Mouse (Mus musculus): ENCODE data around the gene Pla2g6. TPM values are rescaled to one million over a fixed set of nuclear protein-coding genes. Genes with fewer than 3 reads are reported as not detected.

The Pla2g6 gene
- total RNA-seq, 2 experiments from 2014 or later: 11.5 to 15.7 TPM

DNA sequence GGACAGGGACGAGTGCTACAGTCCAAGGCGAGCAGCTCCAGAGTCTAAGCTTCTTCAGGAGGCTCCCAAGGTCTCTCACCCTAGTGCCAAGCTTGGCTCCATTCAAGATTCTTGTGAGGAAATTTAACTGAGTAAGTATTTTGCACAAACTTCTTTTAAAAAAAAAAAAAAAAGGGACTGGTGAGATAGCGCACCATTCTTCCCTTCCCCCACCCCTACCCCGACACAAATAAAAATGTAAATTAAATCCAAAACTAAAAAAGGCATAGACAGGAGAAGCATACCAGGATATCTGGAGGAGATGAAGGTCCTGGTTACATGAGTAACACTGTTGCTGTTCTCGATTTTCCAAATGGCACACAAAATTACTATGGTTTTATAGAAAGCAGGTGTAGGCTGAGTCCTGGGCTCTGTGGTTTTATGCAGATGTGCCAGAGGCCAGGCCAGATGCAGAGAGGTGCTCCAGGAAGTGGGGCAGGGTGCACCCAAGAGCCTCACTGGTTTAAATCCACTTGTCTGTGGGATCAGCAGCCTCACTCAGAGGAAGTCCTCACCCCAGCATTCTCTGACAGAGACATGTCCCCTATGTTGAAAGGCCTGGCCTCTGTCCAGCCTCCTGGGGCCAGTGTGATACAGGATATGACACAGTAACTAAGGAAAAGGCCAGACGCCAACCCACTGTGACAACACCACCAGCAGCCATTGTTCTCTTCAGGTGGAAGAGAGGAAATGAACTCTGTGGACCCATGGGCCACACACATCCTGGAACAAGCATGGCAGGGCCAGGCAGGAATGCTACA is 5.0 kb downstream of the Pla2g6 start:
- DNase-seq (ENCODE audit: low spot score in 2 of 2): peak in 1 of 2 experiments; percentile 62

- no peak for DNase-seq (ENCODE audit: low spot score in 2 of 2)
Observed at GRCm38 (mm10) chr15:79322281-79322990, 5.8 kb downstream of the Pla2g6 start.

- DNase-seq (ENCODE audit: low spot score in 2 of 2): no peak
Observed at GRCm38 (mm10) chr15:79321733-79322190, 6.4 kb downstream of the Pla2g6 start.

GRCm38 (mm10) chr15:79313848-79314369 is 14.3 kb downstream of the Pla2g6 start:
- no peak for DNase-seq (ENCODE audit: low spot score in 2 of 2)

- no peak for DNase-seq (ENCODE audit: low spot score in 2 of 2)
Observed at GRCm38 (mm10) chr15:79307861-79308260, 20.3 kb downstream of the Pla2g6 start.

DNA sequence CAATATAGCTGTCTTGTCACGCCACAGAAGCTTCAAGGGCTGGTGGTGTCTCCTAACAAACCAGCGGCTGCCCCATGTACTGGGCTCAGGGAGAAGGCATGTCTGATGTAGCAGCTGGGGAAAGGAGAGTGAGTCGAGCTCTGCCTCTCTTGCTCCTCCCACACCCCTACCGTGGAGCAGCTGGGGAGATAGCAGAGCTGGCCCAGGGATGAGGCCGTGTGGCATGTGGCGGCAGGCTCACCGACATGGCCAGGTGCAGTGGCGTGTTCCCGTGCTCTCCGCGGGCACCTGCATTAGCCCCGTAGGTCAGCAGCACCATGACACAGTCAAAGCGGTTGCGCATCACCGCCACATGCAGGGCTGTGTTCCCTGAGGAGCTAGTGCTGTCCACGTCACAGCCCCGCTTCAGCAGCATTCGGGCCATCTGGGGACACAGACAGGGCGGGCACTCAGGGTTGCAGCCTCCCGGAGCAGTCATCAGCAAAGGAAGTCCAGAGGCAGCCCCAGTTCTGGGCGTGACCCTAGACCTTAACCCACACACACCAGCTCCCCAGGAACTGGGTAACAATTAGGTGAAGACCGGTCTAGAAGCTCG is 22.1 kb downstream of the Pla2g6 start:
- DNase-seq (ENCODE audit: low spot score in 2 of 2): no peak

- no peak for DNase-seq (ENCODE audit: low spot score in 2 of 2)
Observed at GRCm38 (mm10) chr15:79304832-79305231, 23.4 kb downstream of the Pla2g6 start.

- DNase-seq (ENCODE audit: low spot score in 2 of 2): no peak
Observed at GRCm38 (mm10) chr15:79303725-79304124, 24.5 kb downstream of the Pla2g6 start.

DNA sequence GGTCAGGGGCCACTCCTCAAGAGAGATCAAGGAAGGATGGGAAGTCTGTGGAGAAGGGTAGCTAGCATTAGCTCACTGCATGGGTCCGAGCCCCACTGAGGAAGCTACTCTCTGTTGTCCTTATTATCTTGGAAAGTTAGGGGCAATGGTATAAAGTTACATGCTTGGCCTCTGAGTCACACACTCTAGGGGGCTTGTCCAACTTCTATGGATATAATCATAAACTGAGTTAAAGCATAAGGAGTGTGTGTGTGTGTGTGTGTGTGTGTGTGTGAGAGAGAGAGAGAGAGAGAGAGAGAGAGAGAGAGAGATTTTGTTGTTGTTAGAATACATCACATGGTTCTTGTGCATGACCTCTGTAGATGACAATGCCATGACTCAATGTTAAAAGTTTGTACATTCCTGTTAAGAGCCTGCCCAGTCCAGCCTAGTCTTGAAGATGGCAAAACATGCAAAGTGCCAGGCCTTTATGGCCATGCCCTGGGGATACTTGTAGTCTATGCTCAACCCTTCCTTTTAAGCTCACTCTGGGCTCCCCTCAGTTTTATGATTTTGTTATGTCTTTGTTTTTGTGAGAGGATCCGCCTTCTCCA is 28.5 kb downstream of the Pla2g6 start:
- no peak for DNase-seq (ENCODE audit: low spot score in 2 of 2)

DNA sequence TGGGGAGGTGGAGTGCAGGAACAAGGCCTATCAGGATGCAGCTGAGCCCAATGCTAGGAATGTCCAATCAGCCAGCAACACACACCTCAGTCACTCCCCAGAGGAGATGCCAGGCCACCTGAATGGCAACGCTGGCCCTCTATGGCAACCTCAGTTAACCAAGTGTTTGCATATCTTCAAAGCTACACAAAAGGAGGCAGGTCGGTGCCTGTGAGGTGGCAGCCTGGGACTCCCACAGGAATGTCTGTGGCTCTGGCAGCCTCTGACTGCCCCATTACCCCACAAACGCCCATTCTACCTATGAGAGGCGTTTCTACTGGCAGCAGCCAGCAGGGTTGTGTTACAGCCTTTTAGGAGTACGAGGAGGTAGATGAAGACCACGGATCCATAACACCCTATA is 29.6 kb downstream of the Pla2g6 start:
- no peak for DNase-seq (ENCODE audit: low spot score in 2 of 2)

DNA sequence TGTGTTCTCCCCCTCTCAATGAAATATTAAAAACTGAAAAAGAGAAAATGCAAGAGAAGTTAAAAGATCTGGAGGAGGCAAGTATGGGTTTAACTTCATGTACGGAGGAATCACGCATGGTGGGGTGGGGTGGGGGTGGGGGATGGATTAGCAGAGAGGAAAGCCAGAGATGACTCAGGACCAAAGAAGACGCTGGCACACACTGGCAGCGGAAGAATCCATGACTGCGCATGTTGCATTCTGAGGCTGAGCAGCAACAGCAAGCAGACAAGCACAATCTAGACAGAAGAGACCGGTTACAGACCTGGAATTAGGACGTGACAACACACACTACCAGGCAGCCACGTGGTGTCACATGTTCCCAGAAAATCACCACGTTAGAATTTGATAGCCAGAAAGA is 35.4 kb downstream of the Pla2g6 start:
- no peak for DNase-seq (ENCODE audit: low spot score in 2 of 2)

DNA sequence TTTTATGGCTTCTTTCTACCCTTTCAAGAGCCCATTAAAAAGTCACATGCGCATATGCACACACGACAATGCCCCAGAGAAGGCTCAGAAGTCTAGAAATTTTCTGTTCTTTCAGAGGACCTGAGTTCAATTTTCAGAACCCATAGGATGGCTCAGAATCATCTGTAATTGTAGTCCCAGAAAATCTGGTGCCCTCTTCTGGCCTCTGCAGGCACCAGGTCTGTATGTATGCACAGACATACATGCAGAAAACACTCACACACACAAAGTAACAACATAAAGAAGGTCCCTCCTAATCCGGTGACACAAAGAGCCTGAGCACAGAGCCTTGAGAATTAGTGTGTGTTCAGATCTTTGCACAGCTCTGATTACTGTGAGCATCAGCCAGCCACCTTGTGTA is 37.9 kb downstream of the Pla2g6 start:
- no peak for DNase-seq (ENCODE audit: low spot score in 2 of 2)

DNA sequence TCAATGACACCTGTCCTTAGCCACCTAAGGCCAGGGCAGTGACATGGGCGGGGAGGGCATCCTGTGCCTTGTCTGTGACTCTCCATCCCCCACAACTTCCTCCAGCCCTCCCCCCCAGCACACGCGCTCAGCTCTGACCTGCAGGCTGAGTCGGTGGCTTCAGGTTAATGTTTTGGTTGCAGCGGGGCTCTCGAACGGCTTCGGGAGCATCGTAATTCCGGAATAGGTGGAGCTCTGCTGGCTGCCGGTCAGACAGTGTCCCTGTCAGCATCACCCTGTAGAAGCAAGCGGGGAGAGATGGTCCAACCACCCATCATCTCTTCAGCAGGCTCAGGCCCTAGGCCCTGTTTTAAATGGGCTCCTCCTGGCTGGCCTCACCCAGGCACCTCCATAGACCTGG is 38.7 kb downstream of the Pla2g6 start:
- no peak for DNase-seq (ENCODE audit: low spot score in 2 of 2)

DNA sequence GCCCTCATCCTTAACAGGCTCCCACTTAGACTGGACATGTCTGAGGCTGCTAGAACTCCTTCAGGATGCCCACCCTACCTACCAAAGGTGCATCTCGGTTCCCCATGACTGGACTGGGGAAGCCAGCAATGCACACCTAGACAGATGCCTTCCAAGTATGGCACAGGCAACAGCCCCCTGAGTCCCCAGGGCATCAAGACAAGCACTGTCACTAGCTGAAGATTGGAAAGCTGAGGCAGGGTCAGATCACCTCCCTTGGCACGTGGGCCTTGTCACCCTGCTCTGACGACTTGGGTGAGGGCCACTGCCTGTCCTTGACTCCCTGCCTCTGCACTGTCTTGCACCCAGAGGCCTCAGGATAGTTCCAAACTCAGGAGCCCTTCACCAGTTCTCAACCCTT is 39.8 kb downstream of the Pla2g6 start:
- no peak for DNase-seq (ENCODE audit: low spot score in 2 of 2)

- no peak for DNase-seq (ENCODE audit: low spot score in 2 of 2)
Observed at GRCm38 (mm10) chr15:79287091-79287490, 41.1 kb downstream of the Pla2g6 start.

GRCm38 (mm10) chr15:79286141-79286540 is 42.0 kb downstream of the Pla2g6 start:
- DNase-seq (ENCODE audit: low spot score in 2 of 2): no peak

DNA sequence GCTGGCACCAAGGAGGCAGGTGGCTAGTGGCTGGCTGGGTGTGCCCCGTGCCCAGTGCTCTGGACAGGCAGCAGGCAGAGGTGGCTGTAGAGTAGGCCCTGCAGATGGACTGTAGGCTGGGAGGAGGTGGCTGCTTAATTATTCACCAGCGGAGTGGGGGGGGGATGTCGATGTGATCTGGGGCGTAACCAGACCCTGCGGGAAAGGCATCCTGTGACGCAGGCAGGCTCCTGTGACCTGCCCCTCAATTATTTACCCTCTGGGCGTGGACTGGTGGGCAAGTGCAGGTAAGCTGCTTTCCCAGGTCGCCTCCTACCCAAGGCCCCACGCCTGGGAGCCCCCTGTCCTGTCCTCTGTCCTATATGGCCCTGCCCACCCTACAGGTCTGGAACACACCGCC is 42.8 kb downstream of the Pla2g6 start, which contains the start of gene Baiap2l2:
Baiap2l2 (minus strand) TSS at position 139 of the 400 bp plus-strand sequence.
- no peak for DNase-seq (ENCODE audit: low spot score in 2 of 2)

- DNase-seq (ENCODE audit: low spot score in 2 of 2): no peak
Observed at GRCm38 (mm10) chr15:79283371-79283770, 44.8 kb downstream of the Pla2g6 start.

GRCm38 (mm10) chr15:79282434-79282833 is 45.8 kb downstream of the Pla2g6 start:
- no peak for DNase-seq (ENCODE audit: low spot score in 2 of 2)

DNA sequence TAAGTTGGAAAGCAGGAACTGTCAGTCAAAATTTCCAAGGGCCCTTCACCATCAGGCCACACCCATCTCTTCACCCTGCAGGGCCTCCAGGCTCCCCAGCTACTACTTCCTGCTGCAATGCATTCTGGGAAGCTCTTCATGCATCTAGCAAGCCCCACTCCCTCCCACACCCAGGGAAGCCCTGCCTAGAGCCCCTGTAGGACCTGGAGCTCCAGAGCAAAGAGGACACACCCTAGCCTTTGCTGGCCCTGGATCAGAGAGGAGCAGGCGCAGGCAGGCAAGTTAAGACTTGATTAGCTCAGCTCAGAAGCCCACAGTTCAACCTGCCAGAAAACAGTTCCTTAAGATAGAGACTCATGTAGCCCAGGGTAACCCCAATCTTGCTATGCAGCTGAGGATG is 46.8 kb downstream of the Pla2g6 start:
- DNase-seq (ENCODE audit: low spot score in 2 of 2): no peak

DNA sequence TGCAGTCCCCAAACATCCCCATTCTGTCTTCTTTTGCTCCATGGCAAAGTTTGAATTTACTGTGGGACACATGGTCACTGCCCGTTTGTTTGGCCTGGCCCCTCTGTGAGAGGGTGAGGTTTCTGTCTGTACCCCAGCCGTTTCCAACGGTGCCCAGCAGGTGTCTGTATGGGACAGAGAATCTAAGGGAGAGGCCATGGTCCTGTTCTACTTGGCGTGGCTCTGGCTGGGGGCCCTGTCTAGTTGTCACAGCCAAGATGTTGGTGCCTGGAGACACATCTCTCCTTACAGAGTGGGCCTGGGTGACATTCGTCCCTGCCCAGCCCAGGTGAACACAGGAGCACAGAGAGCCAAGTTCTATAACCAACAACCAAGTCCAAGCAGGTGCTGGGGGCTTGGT is 47.3 kb downstream of the Pla2g6 start:
- no peak for DNase-seq (ENCODE audit: low spot score in 2 of 2)

All from gastrocnemius, postnatal 4 days (tissue).